ENCODE assay signal across 15 mouse cellular contexts in the genomic region with DNA sequence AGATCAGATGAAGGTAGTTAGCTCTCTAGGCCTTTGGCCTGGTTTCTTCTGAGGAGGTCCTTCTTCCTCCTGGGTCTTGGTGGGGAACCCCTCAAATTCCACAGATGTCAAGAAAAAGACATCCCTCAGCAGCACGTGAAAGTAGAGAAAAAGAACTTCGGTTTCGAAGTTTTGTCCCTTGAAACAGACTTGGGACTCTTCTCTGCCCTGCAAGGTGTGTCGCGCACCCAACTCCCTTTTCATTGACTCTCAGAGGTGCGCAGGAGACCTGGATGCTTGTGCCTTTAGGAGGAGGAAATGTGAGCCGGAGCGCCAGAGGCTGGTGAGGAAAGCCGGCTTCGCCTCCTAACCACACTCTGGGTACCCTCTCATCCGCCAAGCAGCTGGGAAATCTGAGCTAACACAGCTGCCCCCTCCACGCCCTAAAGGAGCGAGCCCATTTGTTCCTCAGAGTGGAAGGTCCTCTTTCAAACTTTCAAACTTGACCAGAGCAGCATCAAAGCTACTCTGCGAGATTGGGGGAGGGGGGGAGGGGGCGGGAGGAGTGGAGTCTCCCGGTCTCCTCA. TPM values are rescaled to one million over a fixed set of nuclear protein-coding genes. Genes with fewer than 3 reads are reported as not detected.
A peak's percentile ranks its signal among the peaks of the same experiment; 100 is the strongest.
DNase-seq lines count a peak whose midpoint lies in the region; ATAC-seq and TF ChIP-seq lines count a peak whose summit lies in the region.
"Had no signal": no experiment of that assay in that cellular context is flagged by ENCODE, and none has a peak within 500 bp of the region (broad histone marks: within the 10 kb centered on the region; RNA-seq: fewer than 3 reads in every experiment).

No protein-coding gene starts in this region.

- ATAC-seq in liver, embryonic 12.5 days: no peak
- no peak for ATAC-seq in liver, postnatal 0 days
- ATAC-seq in intestine, postnatal 0 days: no peak
- ATAC-seq: forebrain, embryonic 13.5 days had no signal

- intact Hi-C loops in left cerebral cortex, postnatal 10 days (cut with DNase I): loop anchor here (5.0 kb wide), 1 partner anchor 143 kb away; no protein-coding TSS in a partner anchor
- intact Hi-C loops in heart, postnatal 36 days (cut with DNase I): no loop called here

- DNase-seq in liver, postnatal 0 days: no peak
- peak; percentile 73 for DNase-seq in embryo, embryonic 11 days
- peak; percentile 15 for DNase-seq in retina, embryonic 14.5 days (ENCODE audit: low spot score)
- DNase-seq in left cerebral cortex, postnatal 10 days (ENCODE audit: extremely low spot score in 1 of 2, low spot score in 2 of 2): no peak
- DNase-seq in spleen, postnatal 14 days (ENCODE audit: low spot score in 2 of 2): no peak
- no peak for DNase-seq in heart, postnatal 36 days
- DNase-seq: gastrocnemius, postnatal 36 days; heart, postnatal 14 days; kidney, postnatal 36 days; lung, postnatal 4 days; right cerebral cortex, postnatal 25 days had no signal

- H3K36me3 ChIP-seq in liver, embryonic 12.5 days: no peaks in the 10 kb centered on the region
- H3K36me3 ChIP-seq in liver, postnatal 0 days (replicated peaks; ENCODE audit: insufficient read depth, low read length): no peaks in the 10 kb centered on the region
- no peaks in the 10 kb centered on the region for H3K36me3 ChIP-seq in intestine, postnatal 0 days (ENCODE audit: control insufficient read depth, insufficient read depth)

- no peaks in the 10 kb centered on the region for H3K9me3 ChIP-seq in liver, embryonic 12.5 days (replicated peaks)
- H3K9me3 ChIP-seq in liver, postnatal 0 days (ENCODE audit: low read length): no peaks in the 10 kb centered on the region
- H3K9me3 ChIP-seq in intestine, postnatal 0 days (ENCODE audit: control insufficient read depth): no peaks in the 10 kb centered on the region

- 0 out of 2 replicates have a peak overlapping the region, but pooled peaks have one; percentile 18 for H3K4me2 ChIP-seq in liver, embryonic 12.5 days
- no peak overlapping the region for H3K4me2 ChIP-seq in liver, postnatal 0 days (ENCODE audit: low read depth, low read length)
- 0 out of 2 replicates have a peak overlapping the region, but pooled peaks have one; percentile 13 for H3K4me2 ChIP-seq in intestine, postnatal 0 days (replicated peaks; ENCODE audit: low read depth)
- H3K4me2 ChIP-seq: forebrain, embryonic 13.5 days had no signal

- no peak for TF ChIP-seq EP300 in liver, postnatal 0 days (IDR thresholded peaks at IDR 0.05; ENCODE audit: low read depth)

- H3K9ac ChIP-seq in liver, embryonic 12.5 days: no peak overlapping the region
- H3K9ac ChIP-seq in liver, postnatal 0 days (replicated peaks): no peak overlapping the region
- no peak overlapping the region for H3K9ac ChIP-seq in intestine, postnatal 0 days (ENCODE audit: low read depth, low read length)
- H3K9ac ChIP-seq: forebrain, embryonic 13.5 days had no signal

- 8% methylated on average over 16 of the region's 16 CpGs for WGBS in liver, embryonic 12.5 days (ENCODE audit: insufficient replicate concordance)
- 10% methylated on average over 16 of the region's 16 CpGs for WGBS in liver, postnatal 0 days (ENCODE audit: insufficient replicate concordance)
- 38% methylated on average over 16 of the region's 16 CpGs for WGBS in intestine, postnatal 0 days

- no peaks in the 10 kb centered on the region for H3K4me1 ChIP-seq in liver, embryonic 12.5 days
- H3K4me1 ChIP-seq in liver, postnatal 0 days (ENCODE audit: insufficient read depth): no peaks in the 10 kb centered on the region
- no peaks in the 10 kb centered on the region for H3K4me1 ChIP-seq in intestine, postnatal 0 days (replicated peaks; ENCODE audit: control insufficient read depth, insufficient read depth, low read length)
- H3K4me1 ChIP-seq: forebrain, embryonic 13.5 days had no signal

- H3K27me3 ChIP-seq in liver, embryonic 12.5 days (replicated peaks): peaks cover 89% of the 10 kb centered on the region
- H3K27me3 ChIP-seq in liver, postnatal 0 days (ENCODE audit: insufficient read depth, low read length): peaks cover 65% of the 10 kb centered on the region
- peaks cover 42% of the 10 kb centered on the region for H3K27me3 ChIP-seq in intestine, postnatal 0 days (replicated peaks; ENCODE audit: control insufficient read depth, insufficient read depth, low read length)

- TF ChIP-seq CTCF in liver, postnatal 0 days (IDR thresholded peaks at IDR 0.05; ENCODE audit: low read depth): no peak
- no peak for TF ChIP-seq CTCF in intestine, postnatal 0 days (IDR thresholded peaks at IDR 0.05; ENCODE audit: low read depth)

- H3K27ac ChIP-seq in liver, embryonic 12.5 days: no peak overlapping the region
- no peak overlapping the region for H3K27ac ChIP-seq in liver, postnatal 0 days (ENCODE audit: low read depth)
- H3K27ac ChIP-seq in intestine, postnatal 0 days (ENCODE audit: low read depth, low read length): no peak overlapping the region
- H3K27ac ChIP-seq: forebrain, embryonic 13.5 days had no signal

- H3K4me3 ChIP-seq in liver, embryonic 12.5 days: no peak overlapping the region
- no peak overlapping the region for H3K4me3 ChIP-seq in liver, postnatal 0 days (ENCODE audit: low read depth, low read length)
- no peak overlapping the region for H3K4me3 ChIP-seq in intestine, postnatal 0 days (ENCODE audit: low read depth, low read length)
- H3K4me3 ChIP-seq: forebrain, embryonic 13.5 days had no signal

RNA-seq across cellular contexts. Expression of a gene that starts 7.6 kb away (rescaled TPM):
- polyA plus RNA-seq in liver, embryonic 12.5 days (2016; fragmentation: Nextera tagmentation; extraction: Ambion mirVana): 1.0 and 1.1 TPM in 2 replicates
- 0.11 and 0.16 TPM in 2 replicates for polyA plus RNA-seq in liver, postnatal 0 days (2015; fragmentation: Nextera tagmentation; extraction: Ambion mirVana)
- polyA plus RNA-seq in intestine, postnatal 0 days (2015; fragmentation: Nextera tagmentation; extraction: Ambion mirVana): 0.37 and 0.52 TPM in 2 replicates
- total RNA-seq in left cerebral cortex, postnatal 10 days (2021): not detected
- under 1 TPM; 0.14 to 0.24 TPM for total RNA-seq in heart, postnatal 36 days (2021)
- polyA plus RNA-seq: cortical plate, adult 2 months; forebrain, embryonic 13.5 days had no signal

RNA-seq across cellular contexts. Expression of a gene that starts 14.1 kb away (rescaled TPM):
- 1.4 TPM in 2 replicates for polyA plus RNA-seq in liver, embryonic 12.5 days (2016; fragmentation: Nextera tagmentation; extraction: Ambion mirVana)
- polyA plus RNA-seq in liver, postnatal 0 days (2015; fragmentation: Nextera tagmentation; extraction: Ambion mirVana): 0.39 and 0.63 TPM in 2 replicates
- polyA plus RNA-seq in intestine, postnatal 0 days (2015; fragmentation: Nextera tagmentation; extraction: Ambion mirVana): 3.3 TPM in 2 replicates
- total RNA-seq in left cerebral cortex, postnatal 10 days (2021): not detected
- under 1 TPM in 1 of 2 experiments, not detected in 1; 0.62 TPM for total RNA-seq in heart, postnatal 36 days (2021)
- polyA plus RNA-seq: cortical plate, adult 2 months; forebrain, embryonic 13.5 days had no signal

RNA-seq across cellular contexts. Expression of a gene that starts 26.8 kb away (rescaled TPM):
- polyA plus RNA-seq in liver, embryonic 12.5 days (2016; fragmentation: Nextera tagmentation; extraction: Ambion mirVana): 0.29 TPM in 2 replicates
- not detected in 2 replicates for polyA plus RNA-seq in liver, postnatal 0 days (2015; fragmentation: Nextera tagmentation; extraction: Ambion mirVana)
- 0.61 and 0.97 TPM in 2 replicates for polyA plus RNA-seq in intestine, postnatal 0 days (2015; fragmentation: Nextera tagmentation; extraction: Ambion mirVana)
- not detected for total RNA-seq in left cerebral cortex, postnatal 10 days (2021)
- total RNA-seq in heart, postnatal 36 days (2021): under 1 TPM in 1 of 2 experiments, not detected in 1; 0.08 TPM
- total RNA-seq: gastrocnemius, postnatal 36 days had no signal
- polyA plus RNA-seq: cortical plate, adult 2 months; forebrain, embryonic 13.5 days had no signal

RNA-seq across cellular contexts. Expression of a gene that starts 41.1 kb away (rescaled TPM):
- 0.79 and 0.92 TPM in 2 replicates for polyA plus RNA-seq in liver, embryonic 12.5 days (2016; fragmentation: Nextera tagmentation; extraction: Ambion mirVana)
- polyA plus RNA-seq in liver, postnatal 0 days (2015; fragmentation: Nextera tagmentation; extraction: Ambion mirVana): 0.13 and 0.30 TPM in 2 replicates
- polyA plus RNA-seq in intestine, postnatal 0 days (2015; fragmentation: Nextera tagmentation; extraction: Ambion mirVana): 3.6 and 4.5 TPM in 2 replicates
- total RNA-seq in left cerebral cortex, postnatal 10 days (2021): not detected
- total RNA-seq in heart, postnatal 36 days (2021): under 1 TPM; 0.43 to 0.67 TPM
- polyA plus RNA-seq: cortical plate, adult 2 months; forebrain, embryonic 13.5 days had no signal

RNA-seq across cellular contexts. Expression of a gene that starts 53.9 kb away (rescaled TPM):
- polyA plus RNA-seq in liver, embryonic 12.5 days (2016; fragmentation: Nextera tagmentation; extraction: Ambion mirVana): 2.1 and 3.1 TPM in 2 replicates
- polyA plus RNA-seq in liver, postnatal 0 days (2015; fragmentation: Nextera tagmentation; extraction: Ambion mirVana): 0.58 and 0.73 TPM in 2 replicates
- 14.8 and 15.3 TPM in 2 replicates for polyA plus RNA-seq in intestine, postnatal 0 days (2015; fragmentation: Nextera tagmentation; extraction: Ambion mirVana)
- not detected for total RNA-seq in left cerebral cortex, postnatal 10 days (2021)
- total RNA-seq in heart, postnatal 36 days (2021): under 1 TPM; 0.62 to 0.72 TPM
- polyA plus RNA-seq: cortical plate, adult 2 months; forebrain, embryonic 13.5 days had no signal

Comparison
In these comparisons a context has a peak if more than half of its experiments do, and no peak if none do; other contexts are left out.
1. DNase-seq: peak in embryo, embryonic 11 days (single experiment) and retina, embryonic 14.5 days (single experiment); none in liver, postnatal 0 days (single experiment), left cerebral cortex, postnatal 10 days (0 of 2), spleen, postnatal 14 days (0 of 2) and heart, postnatal 36 days (0 of 2).